Mouse (Mus musculus): ENCODE measurements around the gene Epb41l4b. TPM values are rescaled to one million over a fixed set of nuclear protein-coding genes. Genes with fewer than 3 reads are reported as not detected.

Gene Epb41l4b
- polyA plus RNA-seq, 1 experiment from 2014 or later, result 5.2 TPM

DNA sequence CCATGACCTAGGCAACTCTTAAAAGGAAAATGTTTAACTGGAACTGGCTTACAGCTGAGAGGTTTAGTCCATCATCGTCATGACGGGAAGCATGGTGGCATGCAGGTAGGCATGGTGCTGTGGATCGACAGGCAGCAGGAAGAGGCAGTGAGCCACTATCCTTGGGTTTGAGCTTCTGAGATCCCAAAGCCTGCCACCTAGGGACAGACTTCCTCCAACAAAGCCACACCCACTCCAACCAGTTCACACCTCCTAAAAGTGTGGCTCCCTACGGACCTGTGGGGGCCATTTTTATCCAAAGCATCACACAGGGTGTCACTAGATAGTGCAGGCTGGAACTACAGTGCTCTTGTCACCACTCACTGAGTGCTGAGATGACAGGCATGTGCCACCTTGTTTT lies 31.8 kb downstream of the Epb41l4b start:
- 87% methylated on average over 4 of the region's 4 CpGs for WGBS
- Histone ChIP-seq H3K4me3 (replicated peaks) (no peak overlapping the region), H3K4me1 (peaks cover 19% of the 10 kb centered on the region), H3K4me2 (replicated peaks) (no peak overlapping the region), H3K36me3 (no peaks in the 10 kb centered on the region), H3K9ac (no peak overlapping the region), H3K27me3 (no peaks in the 10 kb centered on the region), H3K9me3 (replicated peaks) (no peaks in the 10 kb centered on the region), H3K27ac (replicated peaks) (no peak overlapping the region)
- no peak for ATAC-seq (ENCODE audit: insufficient number of reproducible peaks, low FRiP score, low TSS enrichment, low read depth)

DNA sequence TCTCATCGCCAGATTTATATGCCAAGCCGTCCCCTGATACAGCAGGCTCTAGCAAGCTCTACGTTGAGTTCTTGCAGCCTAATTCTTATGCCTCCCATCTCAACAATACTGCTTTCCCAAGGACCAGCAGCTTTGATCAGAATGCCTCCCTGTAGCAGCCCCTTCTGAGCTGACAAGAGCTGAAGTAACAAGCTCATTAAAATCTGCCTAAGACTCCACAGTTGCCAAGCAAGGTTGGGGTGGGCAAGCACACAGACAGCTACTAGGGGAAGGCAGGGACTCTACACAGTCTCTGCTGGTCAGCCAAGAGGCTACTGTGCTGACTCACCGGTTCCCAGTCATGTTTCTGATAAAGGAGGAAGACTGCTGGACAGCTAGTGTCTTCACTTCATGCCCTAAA lies 33.7 kb downstream of the Epb41l4b start:
- H3K27me3 ChIP-seq, result no peaks in the 10 kb centered on the region
- no peak overlapping the region for H3K27ac ChIP-seq (replicated peaks)
- no peak overlapping the region for H3K4me2 ChIP-seq (replicated peaks)
- H3K9me3 ChIP-seq (replicated peaks), result no peaks in the 10 kb centered on the region
- no peak for ATAC-seq (ENCODE audit: insufficient number of reproducible peaks, low FRiP score, low TSS enrichment, low read depth)
- WGBS, result 87% methylated on average over 4 of the region's 4 CpGs
- H3K36me3 ChIP-seq, result no peaks in the 10 kb centered on the region
- no peak overlapping the region for H3K4me3 ChIP-seq (replicated peaks)
- peaks cover 7% of the 10 kb centered on the region; the same call in 1 of the 2 replicates for H3K4me1 ChIP-seq
- no peak overlapping the region for H3K9ac ChIP-seq

DNA sequence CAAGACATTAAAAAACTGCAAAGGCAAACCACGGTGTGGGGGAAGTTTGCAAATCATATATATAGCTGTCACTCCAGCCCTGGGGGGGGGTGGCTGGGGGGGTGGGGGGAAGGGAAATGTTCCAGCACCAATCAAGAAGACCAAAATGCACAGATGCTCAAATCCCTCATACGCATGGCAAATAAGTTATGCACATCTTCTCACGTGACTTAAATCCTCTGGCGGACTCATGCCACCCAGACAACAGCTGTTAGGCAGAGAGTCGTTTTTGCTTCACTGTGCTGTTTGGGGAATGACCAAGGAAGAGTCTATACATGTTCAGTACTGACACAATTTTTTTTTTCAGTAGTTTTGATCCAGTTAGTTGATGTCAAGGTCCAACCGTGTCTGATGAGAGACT lies 37.9 kb downstream of the Epb41l4b start:
- H3K4me2 ChIP-seq (replicated peaks), result no peak overlapping the region
- no peaks in the 10 kb centered on the region for H3K27me3 ChIP-seq
- 39% methylated on average over 6 of the region's 6 CpGs for WGBS
- no peak overlapping the region for H3K4me3 ChIP-seq (replicated peaks)
- H3K9ac ChIP-seq, result no peak overlapping the region
- no peaks in the 10 kb centered on the region for H3K36me3 ChIP-seq
- no peak for ATAC-seq (ENCODE audit: insufficient number of reproducible peaks, low FRiP score, low TSS enrichment, low read depth)
- H3K9me3 ChIP-seq (replicated peaks), result no peaks in the 10 kb centered on the region
- H3K27ac ChIP-seq (replicated peaks), result no peak overlapping the region
- H3K4me1 ChIP-seq, result no peaks in the 10 kb centered on the region

DNA sequence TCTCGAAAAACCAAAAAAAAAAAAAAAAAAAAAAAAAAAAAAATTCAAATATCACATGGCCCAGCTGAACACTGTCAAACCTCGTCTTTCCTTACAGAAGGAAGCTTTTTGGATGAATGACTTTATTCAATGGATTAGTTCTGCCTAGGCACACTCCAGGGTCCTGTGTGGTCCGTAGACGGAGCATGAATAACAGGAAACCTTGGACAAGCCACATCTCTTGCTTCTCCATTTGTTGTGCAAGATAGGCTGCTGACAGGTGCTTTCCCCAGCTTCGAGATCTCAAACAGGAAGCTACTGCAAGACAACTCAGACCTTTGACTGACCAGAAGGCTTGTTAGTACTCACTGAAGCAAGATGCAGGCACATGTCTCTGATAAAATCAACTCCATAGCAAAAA lies 39.4 kb downstream of the Epb41l4b start:
- no peaks in the 10 kb centered on the region for H3K36me3 ChIP-seq
- no peak overlapping the region for H3K4me3 ChIP-seq (replicated peaks)
- no peak overlapping the region for H3K9ac ChIP-seq
- H3K27me3 ChIP-seq, result no peaks in the 10 kb centered on the region
- WGBS, result 68% methylated on average over 5 of the region's 5 CpGs
- H3K4me1 ChIP-seq, result no peaks in the 10 kb centered on the region
- ATAC-seq (ENCODE audit: insufficient number of reproducible peaks, low FRiP score, low TSS enrichment, low read depth), result no peak
- no peak overlapping the region for H3K4me2 ChIP-seq (replicated peaks)
- no peaks in the 10 kb centered on the region for H3K9me3 ChIP-seq (replicated peaks)
- H3K27ac ChIP-seq (replicated peaks), result no peak overlapping the region

DNA sequence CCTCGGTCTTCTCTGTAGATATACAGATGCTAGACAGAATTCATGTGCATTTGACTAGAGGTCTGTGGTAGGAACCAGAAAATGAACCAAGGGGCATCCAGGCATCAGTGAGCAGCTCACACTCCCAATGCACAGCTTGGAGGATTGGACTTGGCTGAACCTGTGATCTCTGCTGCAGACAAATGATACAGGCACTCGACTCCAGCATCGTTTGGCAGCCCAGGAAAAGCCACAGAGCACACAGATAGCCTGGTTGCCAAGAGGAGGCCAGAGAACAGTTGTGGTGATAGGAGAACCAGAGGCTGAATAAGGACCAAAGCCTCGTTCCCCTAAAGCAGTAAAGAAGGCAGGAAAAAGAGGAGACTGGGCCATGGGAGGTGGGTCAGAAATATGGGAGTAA lies 42.1 kb downstream of the Epb41l4b start:
- Histone ChIP-seq H3K9ac (no peak overlapping the region), H3K36me3 (no peaks in the 10 kb centered on the region), H3K27ac (replicated peaks) (no peak overlapping the region), H3K4me3 (replicated peaks) (no peak overlapping the region), H3K9me3 (replicated peaks) (no peaks in the 10 kb centered on the region), H3K4me2 (replicated peaks) (no peak overlapping the region), H3K4me1 (0 out of 2 replicates have a peak, but pooled peaks cover under 1% of the 10 kb centered on the region), H3K27me3 (no peaks in the 10 kb centered on the region)
- ATAC-seq (ENCODE audit: insufficient number of reproducible peaks, low FRiP score, low TSS enrichment, low read depth), result no peak
- WGBS, result 79% methylated on average over 4 of the region's 4 CpGs

DNA sequence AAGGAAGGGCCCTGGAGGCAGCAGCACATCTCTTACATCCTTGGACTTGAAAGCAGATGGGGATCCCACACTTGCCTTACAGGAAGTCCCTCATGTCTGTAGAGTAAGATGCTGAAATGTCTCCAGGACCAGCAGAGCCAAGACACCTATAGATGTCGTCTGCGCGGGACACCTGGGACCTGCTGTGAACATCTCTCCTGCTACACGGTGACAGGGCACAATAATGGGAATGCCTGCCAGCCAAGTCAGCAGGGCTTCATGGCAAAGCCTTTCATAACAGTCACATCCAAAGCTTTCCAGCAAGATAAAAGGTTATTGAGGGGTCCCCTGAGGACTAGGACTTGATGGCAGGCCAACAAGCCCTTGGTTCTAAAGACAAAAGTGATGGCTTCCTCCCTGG lies 45.8 kb downstream of the Epb41l4b start:
- Histone ChIP-seq H3K4me2 (replicated peaks) (no peak overlapping the region), H3K27ac (replicated peaks) (no peak overlapping the region), H3K4me1 (peaks cover 11% of the 10 kb centered on the region; the same call in 1 of the 2 replicates), H3K9me3 (replicated peaks) (no peaks in the 10 kb centered on the region), H3K36me3 (no peaks in the 10 kb centered on the region), H3K27me3 (no peaks in the 10 kb centered on the region), H3K4me3 (replicated peaks) (no peak overlapping the region), H3K9ac (no peak overlapping the region)
- 93% methylated on average over 4 of the region's 4 CpGs for WGBS
- no peak for ATAC-seq (ENCODE audit: insufficient number of reproducible peaks, low FRiP score, low TSS enrichment, low read depth)

DNA sequence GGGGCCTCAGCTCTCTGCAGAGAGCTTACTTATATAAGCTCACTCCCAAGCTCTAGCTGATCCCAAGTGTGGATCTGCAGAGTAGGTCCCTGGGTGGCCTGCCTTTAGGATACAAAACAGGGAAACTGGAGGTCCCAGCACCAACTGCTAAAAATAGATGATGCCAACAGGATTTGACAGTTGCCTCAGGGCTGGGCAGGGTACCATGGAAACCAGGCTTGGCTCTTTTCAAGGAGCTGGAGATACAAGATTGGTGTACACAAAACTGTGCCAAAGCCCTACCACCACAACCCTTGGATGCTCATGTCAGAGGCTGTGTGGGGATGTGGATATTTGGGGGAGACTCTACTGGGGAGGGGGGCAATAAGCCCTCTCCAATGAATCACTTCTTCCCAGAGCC lies 47.7 kb downstream of the Epb41l4b start:
- H3K27ac ChIP-seq (replicated peaks), result no peak overlapping the region
- no peaks in the 10 kb centered on the region for H3K36me3 ChIP-seq
- no peak overlapping the region for H3K4me3 ChIP-seq (replicated peaks)
- ATAC-seq (ENCODE audit: insufficient number of reproducible peaks, low FRiP score, low TSS enrichment, low read depth), result no peak
- no peaks in the 10 kb centered on the region for H3K9me3 ChIP-seq (replicated peaks)
- no peak overlapping the region for H3K4me2 ChIP-seq (replicated peaks)
- H3K4me1 ChIP-seq, result peaks cover 16% of the 10 kb centered on the region; the same call in 1 of the 2 replicates
- no peak overlapping the region for H3K9ac ChIP-seq
- H3K27me3 ChIP-seq, result no peaks in the 10 kb centered on the region

DNA sequence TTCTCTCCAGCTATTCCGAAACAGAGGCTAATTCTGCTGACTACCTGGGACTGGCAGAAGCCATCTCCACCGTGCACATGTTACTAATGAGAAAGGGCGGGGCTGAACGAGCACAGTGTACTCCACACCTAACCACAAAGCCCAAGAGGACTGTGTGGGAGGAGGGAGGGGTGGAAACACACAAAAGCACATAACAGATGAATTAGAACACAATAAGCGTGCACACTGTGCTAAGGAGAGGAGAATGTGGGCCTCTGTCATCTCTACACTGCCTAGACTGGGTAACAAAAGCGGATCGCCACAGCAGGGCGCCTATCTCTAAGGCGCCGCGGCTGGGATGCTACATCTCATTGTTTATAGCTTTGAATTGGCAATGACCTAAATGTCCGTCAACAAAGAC lies 51.9 kb downstream of the Epb41l4b start:
- WGBS, result 38% methylated on average over 12 of the region's 12 CpGs
- Histone ChIP-seq H3K4me1 (peaks cover 16% of the 10 kb centered on the region; the same call in 1 of the 2 replicates), H3K27me3 (no peaks in the 10 kb centered on the region), H3K36me3 (no peaks in the 10 kb centered on the region), H3K4me3 (replicated peaks) (no peak overlapping the region), H3K27ac (replicated peaks) (no peak overlapping the region), H3K9me3 (replicated peaks) (no peaks in the 10 kb centered on the region), H3K9ac (no peak overlapping the region), H3K4me2 (replicated peaks) (no peak overlapping the region)
- peak; percentile 82 for ATAC-seq (ENCODE audit: insufficient number of reproducible peaks, low FRiP score, low TSS enrichment, low read depth)

DNA sequence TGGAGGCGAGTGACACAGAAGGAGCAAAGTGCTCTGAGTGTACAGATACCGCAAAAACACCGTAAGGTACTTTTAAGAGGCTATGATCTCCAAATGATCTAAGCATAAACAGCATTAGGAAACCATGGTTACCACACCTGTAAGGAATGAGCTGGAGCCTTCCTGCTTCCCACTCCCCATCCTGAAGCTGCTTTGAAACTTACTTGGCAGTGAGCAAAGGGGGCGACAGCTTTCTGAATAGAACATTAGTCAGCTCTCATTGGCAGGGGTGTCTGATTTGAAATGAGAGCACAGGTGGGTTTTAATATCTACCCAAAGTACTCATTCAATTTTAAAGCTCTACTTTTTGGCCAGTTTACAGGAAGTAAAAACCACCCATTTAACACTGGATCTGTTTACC lies 54.9 kb downstream of the Epb41l4b start:
- WGBS, result 58% methylated on average over 4 of the region's 4 CpGs
- Histone ChIP-seq H3K36me3 (no peaks in the 10 kb centered on the region), H3K27ac (replicated peaks) (no peak overlapping the region), H3K27me3 (no peaks in the 10 kb centered on the region), H3K9ac (no peak overlapping the region), H3K4me2 (replicated peaks) (no peak overlapping the region), H3K4me1 (peaks cover 8% of the 10 kb centered on the region; the same call in 1 of the 2 replicates), H3K9me3 (replicated peaks) (no peaks in the 10 kb centered on the region), H3K4me3 (replicated peaks) (no peak overlapping the region)
- ATAC-seq (ENCODE audit: insufficient number of reproducible peaks, low FRiP score, low TSS enrichment, low read depth), result no peak

DNA sequence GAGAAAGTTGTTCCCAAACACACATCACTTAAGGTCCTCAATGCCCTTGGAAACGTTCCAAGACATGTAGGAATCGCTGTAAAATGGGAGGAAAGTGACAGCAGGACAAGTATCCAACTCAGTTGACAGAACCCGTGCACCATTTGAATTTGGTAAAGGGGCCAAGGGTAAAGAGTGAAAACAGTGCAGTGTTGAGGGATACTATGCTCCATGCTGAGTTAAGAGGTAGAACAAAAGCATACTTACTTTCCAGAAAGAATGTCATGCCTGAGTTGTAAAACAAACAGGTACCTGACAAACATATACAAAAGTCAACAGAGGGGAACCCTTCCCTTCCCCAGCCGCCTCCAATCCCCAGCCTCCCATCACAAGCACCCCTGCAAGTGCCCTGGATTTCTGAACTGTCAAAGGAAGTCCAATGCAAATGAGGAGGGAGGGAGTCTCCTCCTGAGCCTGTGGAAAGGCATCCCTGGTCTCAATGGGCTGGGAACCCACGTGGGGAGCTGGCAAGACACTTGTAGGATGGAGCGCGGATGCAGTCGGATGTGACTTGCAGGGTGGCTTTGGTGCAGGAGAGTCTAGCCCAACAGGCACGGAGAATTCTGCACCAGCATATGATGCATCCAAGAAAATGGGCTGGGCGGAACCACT lies 57.4 kb downstream of the Epb41l4b start:
- no peaks in the 10 kb centered on the region for H3K9me3 ChIP-seq (replicated peaks)
- WGBS, result 66% methylated on average over 10 of the region's 10 CpGs
- ATAC-seq (ENCODE audit: insufficient number of reproducible peaks, low FRiP score, low TSS enrichment, low read depth), result no peak
- H3K4me2 ChIP-seq (replicated peaks), result no peak overlapping the region
- H3K4me1 ChIP-seq, result 0 out of 2 replicates have a peak, but pooled peaks cover 3% of the 10 kb centered on the region
- no peak overlapping the region for H3K4me3 ChIP-seq (replicated peaks)
- no peak overlapping the region for H3K9ac ChIP-seq
- no peak overlapping the region for H3K27ac ChIP-seq (replicated peaks)
- no peaks in the 10 kb centered on the region for H3K36me3 ChIP-seq
- H3K27me3 ChIP-seq, result no peaks in the 10 kb centered on the region

DNA sequence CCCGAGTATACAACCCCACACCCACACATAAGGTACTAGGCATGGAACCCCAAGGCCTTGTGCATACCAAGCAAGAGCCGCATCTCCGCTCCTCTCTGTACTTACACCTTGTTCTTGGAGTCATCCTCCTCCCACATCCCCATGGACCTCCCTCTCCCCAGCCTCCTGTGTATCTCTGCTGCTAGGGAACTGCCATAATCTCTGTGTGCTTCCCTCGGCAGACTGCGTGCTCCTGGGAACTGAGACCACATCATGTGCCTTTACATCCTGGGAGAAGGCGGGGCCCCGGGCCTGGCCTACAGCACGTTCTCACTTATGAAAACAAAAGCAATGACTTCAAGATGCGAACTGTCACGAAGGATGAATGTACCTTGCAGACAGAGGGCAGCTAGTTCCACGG lies 59.6 kb downstream of the Epb41l4b start:
- ATAC-seq (ENCODE audit: insufficient number of reproducible peaks, low FRiP score, low TSS enrichment, low read depth), result peak; percentile 64
- Histone ChIP-seq H3K4me1 (0 out of 2 replicates have a peak, but pooled peaks cover 3% of the 10 kb centered on the region), H3K36me3 (no peaks in the 10 kb centered on the region), H3K4me3 (replicated peaks) (no peak overlapping the region), H3K9me3 (replicated peaks) (no peaks in the 10 kb centered on the region), H3K4me2 (replicated peaks) (no peak overlapping the region), H3K27me3 (no peaks in the 10 kb centered on the region), H3K9ac (no peak overlapping the region), H3K27ac (replicated peaks) (no peak overlapping the region)
- 57% methylated on average over 11 of the region's 11 CpGs for WGBS

DNA sequence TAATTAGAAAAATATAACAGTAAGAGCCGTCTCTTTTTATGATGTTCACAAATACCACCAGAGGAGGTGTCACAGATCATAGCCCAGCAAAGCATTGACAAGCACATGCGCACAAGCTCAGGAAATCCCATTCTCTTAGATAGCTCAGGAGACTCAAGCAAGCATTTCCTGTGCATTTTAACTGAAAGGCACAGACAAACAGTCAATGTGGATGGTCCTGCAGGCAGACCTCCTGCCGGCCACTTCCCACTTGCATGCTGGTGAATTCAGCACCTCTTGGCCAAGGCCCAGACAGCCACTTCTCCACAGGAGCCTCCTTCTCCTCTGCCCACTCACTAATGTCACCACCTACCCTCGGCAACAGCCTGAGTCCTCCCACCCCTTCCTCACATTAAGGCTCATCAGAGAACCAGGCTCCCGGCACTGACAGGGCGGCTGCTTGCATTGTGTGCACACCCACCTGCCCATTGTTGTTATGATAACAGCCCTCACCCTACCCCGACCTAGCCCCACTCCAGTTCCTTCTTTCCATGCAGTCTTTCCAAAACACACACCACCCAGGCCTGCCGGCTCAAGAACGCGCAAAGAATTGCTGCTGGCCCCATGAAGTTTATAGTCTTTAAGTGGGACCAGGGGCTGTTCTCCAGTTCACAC lies 60.3 kb downstream of the Epb41l4b start:
- no peak overlapping the region for H3K4me3 ChIP-seq (replicated peaks)
- H3K36me3 ChIP-seq, result no peaks in the 10 kb centered on the region
- no peak overlapping the region for H3K9ac ChIP-seq
- 74% methylated on average over 10 of the region's 10 CpGs for WGBS
- H3K9me3 ChIP-seq (replicated peaks), result no peaks in the 10 kb centered on the region
- no peak overlapping the region for H3K4me2 ChIP-seq (replicated peaks)
- H3K27ac ChIP-seq (replicated peaks), result no peak overlapping the region
- H3K4me1 ChIP-seq, result 0 out of 2 replicates have a peak, but pooled peaks cover 3% of the 10 kb centered on the region
- no peaks in the 10 kb centered on the region for H3K27me3 ChIP-seq
- no peak for ATAC-seq (ENCODE audit: insufficient number of reproducible peaks, low FRiP score, low TSS enrichment, low read depth)
